Mouse (Mus musculus): ENCODE measurements around the gene Gfpt1.

DNA sequence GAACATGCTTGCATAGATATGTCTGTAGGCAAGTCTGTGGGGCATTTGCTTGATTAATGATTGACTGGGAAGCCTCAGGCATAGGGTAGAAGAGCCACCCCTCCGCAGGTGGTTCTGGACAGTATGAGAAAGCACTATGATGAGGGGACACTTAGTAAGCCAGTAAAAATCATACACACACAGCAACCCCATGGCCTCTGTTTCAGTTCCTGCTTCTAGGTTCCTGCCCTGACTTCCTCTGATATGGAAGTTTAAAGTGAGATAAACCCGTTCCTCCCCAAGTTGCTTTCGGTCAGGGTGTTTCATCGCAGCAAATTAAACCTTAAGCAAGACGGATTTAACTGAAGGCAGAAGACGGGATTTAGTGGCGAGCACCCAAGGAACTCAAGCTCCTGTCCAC lies 88.0 kb downstream of the Gfpt1 start:
- TF ChIP-seq POLR2A (IDR thresholded peaks at IDR 0.05; ENCODE audit: low read depth, low read length) = no peak
- TF ChIP-seq CTCF (IDR thresholded peaks at IDR 0.05; ENCODE audit: extremely low read depth, insufficient read depth, insufficient read length, insufficient replicate concordance) = no peak

Data from spleen, adult 2 months (tissue).